Mouse (Mus musculus) monocyte, adult 5-6 weeks (primary cell): Measurements from ENCODE around the gene Sdad1. TPM values are rescaled to one million over a fixed set of nuclear protein-coding genes. Genes with fewer than 3 reads are reported as not detected.
"Not testable (repeated sequence)": the region's sequence is repeated elsewhere in the genome, so short reads cannot be mapped to it uniquely, and the experiment has no call there.

Experiments
- ATAC-seq: fragments of 153-309, 156-312 bp; replicated peaks from 2 replicates; pipeline ENCODE4 v1.8.0; 2017; ENCODE audit warnings: mild to moderate bottlenecking; ENCODE audit not compliant: low TSS enrichment, insufficient number of reproducible peaks, severe bottlenecking, poor library complexity, low FRiP score
- total RNA-seq: library from RNA; stranded (forward); fragments of 200-1000, 200-491, 200-594 nt; gene quantifications from 3 replicates; pipeline ENCODE4 v1.2.3, GENCODE M21; 2017

Sdad1 gene
- total RNA-seq = 24.6 to 35.1 TPM (median 31.5 TPM) in 3 replicates

GRCm38 (mm10) chr5:92309681-92310511 lies at the start of gene Sdad1:
TSS of gene Sdad1 (minus strand) at chr5:92310479.
- ATAC-seq = peak; percentile 96

GRCm38 (mm10) chr5:92358767-92359455 lies 48.6 kb upstream of the Sdad1 start:
- no peak for ATAC-seq

GRCm38 (mm10) chr5:92358033-92358432 lies 47.8 kb upstream of the Sdad1 start:
- no peak for ATAC-seq

GRCm38 (mm10) chr5:92353517-92353916 lies 43.2 kb upstream of the Sdad1 start:
- ATAC-seq = peak; percentile 80

- not testable (repeated sequence) for ATAC-seq
Measured at GRCm38 (mm10) chr5:92352716-92353115, 42.4 kb upstream of the Sdad1 start.

GRCm38 (mm10) chr5:92349731-92350130 lies 39.5 kb upstream of the Sdad1 start:
- no peak for ATAC-seq

- ATAC-seq = peak; percentile 72
Measured at GRCm38 (mm10) chr5:92348794-92349413, 38.6 kb upstream of the Sdad1 start, which contains the start of gene Cxcl10. TSS of gene Cxcl10 (minus strand) at chr5:92348889.

- ATAC-seq = no peak
Measured at GRCm38 (mm10) chr5:92345006-92345405, 34.7 kb upstream of the Sdad1 start.

- ATAC-seq = no peak
Measured at GRCm38 (mm10) chr5:92340606-92341005, 30.3 kb upstream of the Sdad1 start.

- ATAC-seq = no peak
Measured at GRCm38 (mm10) chr5:92336743-92337142, 26.5 kb upstream of the Sdad1 start.

GRCm38 (mm10) chr5:92332359-92332840 lies 22.1 kb upstream of the Sdad1 start:
- no peak for ATAC-seq

GRCm38 (mm10) chr5:92331635-92332338 lies 21.5 kb upstream of the Sdad1 start, which contains the start of gene Art3:
TSS of gene Art3 (plus strand) at chr5:92331827.
- ATAC-seq = no peak

- no peak for ATAC-seq
Measured at GRCm38 (mm10) chr5:92331122-92331521, 20.8 kb upstream of the Sdad1 start.

- ATAC-seq = no peak
Measured at GRCm38 (mm10) chr5:92327929-92328328, 17.6 kb upstream of the Sdad1 start, which contains the start of gene Cxcl9. TSS of gene Cxcl9 (minus strand) at chr5:92328079.

GRCm38 (mm10) chr5:92327367-92327766 lies 17.1 kb upstream of the Sdad1 start:
- no peak for ATAC-seq

- no peak for ATAC-seq
Measured at GRCm38 (mm10) chr5:92323264-92323663, 13.0 kb upstream of the Sdad1 start.

GRCm38 (mm10) chr5:92322612-92323011 lies 12.3 kb upstream of the Sdad1 start:
- no peak for ATAC-seq

GRCm38 (mm10) chr5:92321631-92322400 lies 11.5 kb upstream of the Sdad1 start:
- no peak for ATAC-seq
